Mouse (Mus musculus) layer of hippocampus, postnatal 14 days (tissue): Measurements from ENCODE around the gene Rep15. TPM values are rescaled to one million over a fixed set of nuclear protein-coding genes. Genes with fewer than 3 reads are reported as not detected.

Source experiments
- DNase-seq, 2 experiments: peaks; one replicate each; pipeline ENCODE4 v3.0.0; 2021 to 2022; ENCODE audit warnings: low spot score in 2 of 2, mixed read lengths in 1 of 2
- long read RNA-seq, 2 experiments: library from polyadenylated mRNA; stranded (forward); transcript quantifications; one replicate each; pipeline ENCODE4 v2.0.0; 2021
- total RNA-seq, 2 experiments: library from RNA; stranded (reverse); gene quantifications; 2 replicates each; pipeline ENCODE4 v1.2.3; 2021

Gene Rep15
- 1 to 10 TPM; 2.3 to 2.6 TPM for total RNA-seq
- long read RNA-seq, experiment 1, partial matches to known transcripts: 0 of 2 reads
- long read RNA-seq, experiment 1, other reads (novel, unspliced or antisense): 0 of 2 reads
- long read RNA-seq, experiment 2, partial matches to known transcripts: 0 of 1 reads
- long read RNA-seq, experiment 2, other reads (novel, unspliced or antisense): 0 of 1 reads

DNA sequence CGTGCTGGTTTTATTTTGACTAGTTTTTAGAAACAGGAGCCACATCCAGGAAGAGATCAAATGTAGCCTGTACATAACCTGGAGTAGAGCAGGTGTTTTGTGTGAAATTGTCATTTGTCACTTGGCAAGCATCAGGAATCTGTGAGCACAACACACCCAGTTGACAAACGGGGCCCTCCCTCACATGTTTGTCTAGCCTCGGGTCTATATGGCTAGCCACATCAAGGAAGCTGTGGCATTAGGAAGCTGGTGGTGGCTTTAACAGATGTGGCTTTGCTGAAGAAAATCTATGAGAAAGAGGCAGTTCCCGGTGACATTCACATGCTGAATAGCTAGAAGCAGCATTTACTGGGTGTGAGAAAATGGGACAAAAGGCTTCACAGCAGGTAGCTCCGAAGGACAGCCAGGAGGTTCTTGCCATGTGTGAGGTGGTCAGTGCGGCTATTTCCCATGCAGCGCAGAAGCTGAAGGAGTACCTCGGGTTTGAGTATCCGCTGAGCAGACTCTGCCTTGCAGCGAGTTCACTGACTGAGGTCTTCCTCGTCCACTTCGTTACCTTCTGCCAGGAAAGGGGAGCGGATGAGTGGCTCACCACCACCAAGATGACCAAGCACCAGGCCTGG is at the start of gene Rep15:
Rep15 (plus strand) TSS at position 282 of the 623 bp plus-strand sequence.
- DNase-seq: no peak

DNA sequence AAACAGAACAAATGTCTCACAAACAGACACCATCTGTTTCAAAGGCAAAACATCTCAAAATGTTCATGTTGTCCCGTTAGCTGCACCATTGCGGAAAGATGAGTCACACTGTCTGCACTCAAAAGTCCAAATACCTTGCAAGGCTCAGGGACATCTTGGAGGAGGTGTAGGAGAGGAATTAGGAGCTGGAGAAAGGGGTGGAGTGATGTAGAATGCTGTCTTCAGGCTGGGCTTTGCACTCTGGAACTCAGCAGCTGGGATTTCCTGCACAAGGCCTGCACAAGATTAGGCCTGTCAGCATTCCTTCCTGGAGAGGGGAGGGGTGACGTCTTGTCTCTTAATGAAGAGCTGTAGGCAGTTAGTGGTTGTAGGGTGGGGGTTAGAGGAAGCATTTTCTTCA is 47.8 kb upstream of the Rep15 start:
- peak in 1 of 2 experiments; percentile 23 for DNase-seq

DNA sequence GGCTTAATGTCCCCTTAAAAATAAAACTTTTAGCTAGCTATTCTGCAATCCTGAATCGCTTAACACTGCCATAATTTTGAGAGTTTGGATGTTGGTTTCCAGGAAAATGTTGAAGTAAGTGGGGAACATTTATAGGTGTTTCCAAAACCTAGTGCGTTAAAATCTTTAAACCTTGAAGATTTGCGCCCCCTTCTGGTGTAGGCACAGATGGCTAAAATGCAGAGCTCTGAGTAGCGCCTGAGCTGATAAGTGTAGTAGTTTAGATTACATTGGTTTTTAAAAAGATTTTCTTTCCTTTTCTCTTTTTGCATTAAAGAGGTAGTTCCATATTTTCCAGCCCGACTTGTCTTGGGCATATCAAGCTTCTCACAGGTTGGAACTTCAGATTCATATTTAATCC is 38.1 kb upstream of the Rep15 start:
- peak in 1 of 2 experiments; percentile 70 for DNase-seq

DNA sequence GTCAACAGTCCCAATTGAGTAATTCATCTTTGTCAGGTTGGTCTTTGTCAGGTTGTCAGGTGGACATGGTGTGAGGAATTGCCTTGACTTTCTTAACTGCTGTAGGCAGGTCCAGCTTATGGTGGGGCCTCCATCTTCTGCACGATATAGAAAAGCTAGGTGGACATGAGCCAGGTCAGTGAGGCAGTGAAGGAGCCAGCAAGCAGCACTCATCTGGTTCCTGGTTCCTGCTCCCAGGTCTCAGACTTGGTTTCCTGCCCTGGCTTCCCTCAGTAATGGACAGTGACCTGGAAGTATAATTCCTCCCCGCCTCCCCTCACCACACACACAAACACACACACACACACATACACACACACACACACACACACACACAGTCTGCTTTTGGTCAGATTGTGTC is 37.0 kb upstream of the Rep15 start:
- DNase-seq: no peak

DNA sequence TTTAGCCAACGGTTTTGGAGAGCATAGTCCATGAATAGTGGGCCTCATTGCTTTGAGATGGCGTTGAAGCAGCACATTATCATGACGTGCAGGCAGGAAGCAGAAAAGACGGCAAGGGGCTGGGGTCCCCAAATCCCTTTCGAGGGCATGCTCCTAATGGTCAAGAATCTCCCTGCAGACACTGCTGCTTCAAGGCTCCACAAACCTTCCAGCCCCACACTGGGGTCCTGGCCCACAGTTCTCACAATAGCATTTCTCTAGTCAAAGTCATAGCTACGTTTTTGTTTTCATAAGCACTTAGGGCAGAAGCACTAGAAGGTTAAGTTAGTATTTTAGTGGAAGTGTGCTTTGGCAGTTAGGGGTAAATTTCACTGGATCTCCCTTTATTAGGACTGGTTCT is 36.5 kb upstream of the Rep15 start:
- no peak for DNase-seq

DNA sequence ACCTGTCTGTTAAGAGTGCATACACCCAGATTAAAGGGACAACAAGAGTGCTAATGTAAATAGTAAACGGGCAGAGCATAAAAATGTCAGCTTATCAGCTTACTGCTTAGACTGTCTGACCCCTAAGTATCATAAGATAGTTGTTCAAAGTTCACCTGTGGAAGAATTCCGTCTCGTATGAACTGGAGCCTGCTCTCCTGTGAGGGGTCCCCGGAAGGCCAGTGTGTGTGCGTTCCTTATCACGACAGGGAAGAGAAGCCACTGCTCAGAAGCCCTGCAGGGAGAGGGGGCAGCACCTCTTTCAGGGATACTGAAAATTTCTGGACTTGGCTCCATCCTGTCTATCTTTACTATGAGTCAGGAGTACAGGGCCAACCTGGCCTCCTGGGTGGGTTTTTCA is 35.4 kb upstream of the Rep15 start:
- no peak for DNase-seq

DNA sequence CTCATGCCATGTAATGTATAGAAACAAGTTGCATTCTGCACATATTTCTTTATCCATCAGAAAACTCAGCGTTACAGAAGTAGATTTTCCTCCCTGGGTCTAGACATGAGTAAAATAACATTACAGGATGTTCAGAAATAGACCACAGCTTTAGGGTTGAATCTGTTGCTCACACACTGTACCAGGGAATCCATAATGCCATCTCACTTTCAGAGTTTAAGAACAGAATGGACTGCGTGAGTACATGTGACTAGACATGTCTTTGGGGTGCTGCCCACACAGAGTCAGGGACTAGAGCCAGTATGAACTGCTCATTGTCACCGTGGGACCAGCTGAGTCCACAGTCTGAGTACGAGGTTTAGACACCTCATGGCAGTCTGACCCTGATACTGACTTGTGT is 33.7 kb upstream of the Rep15 start:
- no peak for DNase-seq

DNA sequence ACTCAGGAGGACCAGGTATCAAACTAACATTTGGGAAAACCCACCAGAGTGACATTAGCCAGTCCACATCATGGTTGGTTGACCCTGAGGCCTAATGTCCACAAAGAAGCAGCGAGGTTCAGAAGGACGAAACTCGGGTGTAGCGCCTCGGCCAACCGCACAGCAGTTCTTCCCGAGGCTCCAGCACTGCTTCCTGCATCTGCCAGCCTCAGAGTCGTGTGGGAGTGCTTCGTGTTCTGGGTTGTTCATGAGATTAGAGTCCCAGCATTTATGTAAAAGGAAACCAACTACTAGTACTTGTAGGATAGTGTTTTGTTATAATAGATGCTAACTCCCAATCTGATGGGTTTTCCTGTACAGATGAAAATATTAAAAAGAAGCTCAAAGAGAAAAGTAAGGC is 33.1 kb upstream of the Rep15 start:
- no peak for DNase-seq

DNA sequence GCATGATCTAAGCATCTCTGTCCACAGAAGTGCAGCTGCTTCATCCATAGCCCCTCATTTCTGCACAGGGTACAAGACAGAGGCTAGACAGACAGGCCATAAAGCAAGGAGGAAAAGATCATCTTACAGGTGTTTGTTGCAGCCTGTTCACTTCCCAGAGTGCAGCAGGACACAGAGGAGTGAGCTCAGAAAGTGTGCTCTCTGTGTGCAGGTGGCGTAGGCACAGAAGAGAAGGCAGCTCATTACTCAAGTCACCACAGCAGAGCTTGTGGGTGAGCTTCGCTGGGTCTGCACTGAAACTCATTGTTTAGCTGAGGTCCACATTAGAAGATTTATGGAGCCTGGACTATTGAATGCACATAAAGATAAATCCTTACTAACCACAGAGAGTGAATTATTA is 32.6 kb upstream of the Rep15 start:
- no peak for DNase-seq

DNA sequence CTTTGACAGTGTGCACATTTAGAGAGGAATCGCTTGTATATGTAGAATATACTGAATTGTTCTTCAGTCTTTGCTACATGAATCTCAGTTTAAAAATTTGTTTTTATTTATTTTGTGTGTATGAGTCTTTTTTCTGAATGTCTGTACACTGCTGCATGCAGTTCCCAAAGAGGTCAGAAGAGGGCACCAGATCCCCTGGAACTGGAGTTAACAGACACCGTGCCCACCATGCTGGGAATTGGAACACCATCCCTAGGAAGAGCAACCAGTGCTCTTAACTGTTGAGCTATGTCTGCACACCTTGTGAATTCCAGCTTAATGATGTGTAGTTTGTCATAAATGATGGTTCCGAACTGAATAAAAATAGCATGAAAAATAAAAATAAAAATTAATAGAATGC is 24.2 kb upstream of the Rep15 start:
- no peak for DNase-seq

DNA sequence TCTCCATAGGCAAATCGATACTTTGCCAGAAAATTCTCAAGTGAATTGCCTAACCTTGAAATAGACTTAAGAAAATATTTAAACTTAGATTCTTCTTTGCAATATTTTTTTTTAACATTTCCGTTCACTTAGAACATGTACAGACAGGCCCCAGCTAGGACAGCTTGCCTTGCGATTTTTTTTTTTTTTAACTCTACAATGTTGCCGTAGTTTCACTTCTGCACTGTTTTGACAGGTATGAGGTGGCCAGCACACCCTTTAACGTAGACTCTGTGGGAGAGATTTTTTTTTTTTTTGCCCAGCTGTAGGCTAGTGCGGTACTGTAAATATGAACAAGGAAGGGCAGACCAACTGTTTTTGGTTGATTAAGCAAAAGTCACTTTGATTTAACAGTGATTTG is 22.0 kb upstream of the Rep15 start:
- DNase-seq: no peak

DNA sequence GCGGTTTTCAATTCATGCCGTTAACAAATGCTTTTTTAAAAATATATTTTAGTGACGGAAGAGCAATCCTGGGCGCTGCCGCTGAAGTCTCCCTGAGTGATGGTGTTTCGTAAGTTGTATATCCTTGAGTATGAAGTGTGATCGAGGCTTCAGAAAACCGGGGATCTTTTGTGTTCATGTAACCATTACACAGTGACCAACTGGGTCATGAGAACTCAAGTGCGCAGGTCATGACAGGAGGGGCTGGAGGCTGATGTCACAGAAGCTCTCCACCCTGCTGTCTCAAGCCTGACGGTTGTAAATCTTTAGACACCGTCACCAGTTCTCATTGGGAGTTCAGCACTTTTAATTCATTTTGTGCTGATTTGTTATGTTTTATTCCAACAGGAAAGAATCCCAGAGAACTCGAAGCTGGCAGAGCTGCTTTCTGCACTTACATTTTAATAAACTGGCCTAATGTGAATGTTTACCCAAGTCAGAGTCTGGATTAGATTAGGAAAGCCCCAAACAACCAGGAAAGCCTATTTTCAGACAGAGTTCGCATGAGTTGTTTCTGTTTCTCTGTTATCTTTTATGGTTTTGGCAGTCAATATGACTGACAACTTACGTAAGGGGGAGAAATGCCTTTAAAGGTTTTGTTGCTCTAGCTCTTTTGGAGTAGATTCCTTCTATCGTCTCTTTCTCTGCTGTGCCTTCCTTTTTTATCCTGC is 21.4 kb upstream of the Rep15 start:
- no peak for DNase-seq

DNA sequence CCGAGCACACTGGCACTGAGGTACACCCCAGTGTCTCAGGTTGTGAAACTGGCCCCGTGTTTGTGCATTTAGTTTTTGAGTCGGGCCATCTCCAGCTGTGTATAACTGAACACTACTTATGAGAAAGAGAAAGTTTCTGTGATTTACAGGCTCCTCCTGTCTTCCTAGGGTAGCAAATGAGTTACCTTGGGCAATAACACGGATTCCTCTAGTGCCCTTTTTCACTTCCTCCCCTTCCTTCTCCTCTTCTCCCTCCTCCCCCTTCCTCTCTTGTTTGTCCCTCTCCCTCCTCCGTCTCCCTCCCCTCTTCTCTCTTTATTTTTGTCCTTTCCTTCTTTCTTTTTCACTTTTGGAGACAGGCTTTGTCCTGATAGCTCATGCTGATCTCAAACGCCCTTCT is 20.8 kb upstream of the Rep15 start:
- DNase-seq: no peak

DNA sequence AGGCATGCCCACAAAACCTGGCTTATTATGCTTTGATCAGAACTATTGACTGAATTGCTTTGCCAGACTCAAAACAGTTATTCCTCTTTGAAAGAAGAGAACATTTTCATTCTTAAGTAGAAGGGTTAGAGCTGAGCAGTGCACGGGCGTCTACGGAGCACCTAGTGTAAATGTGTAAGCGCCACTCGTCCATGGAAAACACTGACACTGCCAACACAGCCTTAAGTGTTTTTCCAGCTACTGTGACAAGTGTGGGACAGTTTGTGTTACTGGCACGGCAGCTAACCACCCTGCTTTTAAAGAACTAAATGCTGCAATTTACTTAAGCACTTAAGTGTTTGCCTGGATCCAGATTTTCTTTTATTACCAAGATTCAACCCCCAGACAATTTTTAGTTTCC is 20.4 kb upstream of the Rep15 start:
- no peak for DNase-seq

DNA sequence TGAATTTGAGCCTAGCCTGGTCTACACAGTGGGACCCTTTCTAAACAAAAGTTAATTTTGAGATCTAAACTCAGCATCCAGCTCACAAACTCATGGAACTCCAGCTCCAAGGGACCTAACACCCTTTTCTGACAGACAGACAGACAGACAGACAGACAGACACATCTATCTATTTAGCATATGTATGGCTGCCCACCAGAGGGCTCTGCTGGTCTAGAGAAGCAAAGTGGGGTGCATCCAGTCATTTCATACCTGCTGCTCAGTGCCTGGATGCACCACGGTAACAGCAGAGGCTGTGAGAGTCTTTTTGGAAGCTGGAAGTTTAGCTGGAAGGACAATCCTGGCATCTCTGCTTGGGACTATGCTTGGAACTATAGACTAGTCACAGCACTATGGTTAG is 18.8 kb upstream of the Rep15 start:
- no peak for DNase-seq

DNA sequence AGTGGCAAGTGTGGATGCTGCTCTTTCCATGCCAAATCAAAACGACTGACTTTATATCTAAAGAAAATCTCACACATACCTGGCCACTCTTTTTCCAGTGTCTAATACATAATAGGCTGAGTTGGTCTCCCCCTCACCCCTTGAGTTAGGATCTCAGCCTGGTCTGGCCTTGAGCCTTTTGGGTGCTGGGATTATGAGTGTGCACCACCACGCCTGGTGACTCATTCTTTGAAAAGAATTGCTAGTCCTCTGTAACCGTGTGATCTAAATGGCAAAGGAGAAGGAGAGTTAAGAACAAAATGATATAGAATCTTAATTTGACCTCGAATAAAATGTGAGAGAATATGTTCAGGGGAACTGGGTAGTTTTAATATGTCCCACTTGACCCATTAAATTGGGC is 14.5 kb upstream of the Rep15 start:
- no peak for DNase-seq

DNA sequence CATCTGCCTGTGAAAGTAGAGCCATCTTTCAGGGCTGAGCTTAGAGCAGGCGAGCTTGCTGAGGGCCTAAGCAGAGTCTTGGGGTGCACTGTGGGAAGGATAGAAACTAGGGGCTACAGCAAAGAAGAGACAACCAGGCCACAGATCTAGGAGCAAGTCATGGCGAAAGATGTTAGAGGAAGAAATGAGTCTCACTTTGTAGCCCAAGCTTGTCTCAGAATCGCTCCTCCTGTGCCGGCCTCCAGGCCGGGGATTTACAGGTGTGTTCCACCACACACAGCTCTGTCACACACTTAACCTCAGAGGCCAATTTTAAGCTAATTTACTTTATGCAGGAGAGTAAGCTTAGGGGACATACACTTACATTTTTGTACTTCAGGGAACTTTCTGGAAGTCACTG is 14.0 kb upstream of the Rep15 start:
- DNase-seq: no peak

DNA sequence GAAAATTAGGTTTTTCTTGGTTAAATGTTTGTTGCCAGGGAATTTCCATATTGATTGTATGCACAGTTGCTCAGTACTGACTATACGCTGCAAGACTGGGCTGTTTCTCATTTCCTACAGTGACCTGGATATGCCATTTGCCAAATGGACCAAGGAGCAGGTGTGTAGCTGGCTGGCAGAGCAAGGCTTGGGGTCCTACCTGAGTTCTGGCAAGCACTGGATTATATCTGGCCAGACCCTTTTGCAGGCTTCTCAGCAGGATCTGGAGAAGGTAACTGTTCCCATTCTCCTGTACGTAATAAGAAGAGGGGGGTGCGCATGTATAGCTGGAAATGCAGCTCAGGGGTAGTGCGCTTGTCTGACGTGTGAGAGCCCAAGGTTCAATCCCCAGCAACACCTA is 11.2 kb upstream of the Rep15 start:
- no peak for DNase-seq

DNA sequence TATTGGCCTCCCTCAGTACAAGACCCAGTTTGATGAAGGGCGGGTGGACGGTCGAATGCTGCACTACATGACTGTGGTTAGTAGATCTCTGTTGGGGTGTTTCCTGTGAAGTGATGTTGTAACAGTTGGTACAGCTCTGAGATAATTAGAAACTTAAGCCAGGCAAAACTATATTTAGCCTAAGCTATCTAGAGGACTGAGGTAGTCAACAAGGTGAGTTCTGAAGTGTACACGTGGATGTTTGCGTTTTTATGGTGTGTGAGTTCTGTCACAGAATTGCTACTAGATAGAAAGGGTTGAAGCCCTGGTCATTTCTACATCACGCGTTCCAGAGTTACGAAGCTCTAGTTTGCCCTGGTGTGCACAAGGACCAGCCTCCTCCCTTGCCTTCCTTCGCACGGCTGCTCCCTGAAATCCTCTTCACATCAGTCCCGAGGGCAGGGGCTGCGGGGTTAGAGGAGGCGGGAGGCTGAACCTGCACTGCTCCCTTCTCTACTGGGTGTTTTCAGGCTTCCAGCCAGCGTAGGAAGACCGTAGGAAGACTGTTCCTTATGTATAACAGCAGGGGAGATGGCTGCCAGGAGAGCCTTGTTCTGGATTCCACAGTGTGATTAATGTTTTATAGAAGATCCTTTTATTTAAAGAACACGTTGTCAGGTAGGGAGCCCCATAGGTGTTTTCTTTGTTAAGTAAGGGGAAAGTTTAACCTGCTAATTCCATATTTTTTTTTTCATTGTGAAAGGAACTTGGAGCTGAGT is 9.8 kb upstream of the Rep15 start:
- DNase-seq: no peak

DNA sequence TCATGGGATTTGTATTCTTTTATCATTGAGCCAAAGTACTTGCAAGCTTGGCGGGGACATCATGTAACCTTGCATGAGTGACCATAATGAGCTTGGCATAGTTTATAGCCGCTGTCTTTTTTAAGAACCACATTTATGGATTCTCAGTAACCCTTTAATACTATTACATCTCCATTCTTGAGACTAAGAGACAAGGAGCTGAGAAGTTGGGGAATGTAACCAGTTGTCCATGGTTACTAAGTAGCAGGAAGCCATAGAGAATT is 9.3 kb upstream of the Rep15 start:
- no peak for DNase-seq

DNA sequence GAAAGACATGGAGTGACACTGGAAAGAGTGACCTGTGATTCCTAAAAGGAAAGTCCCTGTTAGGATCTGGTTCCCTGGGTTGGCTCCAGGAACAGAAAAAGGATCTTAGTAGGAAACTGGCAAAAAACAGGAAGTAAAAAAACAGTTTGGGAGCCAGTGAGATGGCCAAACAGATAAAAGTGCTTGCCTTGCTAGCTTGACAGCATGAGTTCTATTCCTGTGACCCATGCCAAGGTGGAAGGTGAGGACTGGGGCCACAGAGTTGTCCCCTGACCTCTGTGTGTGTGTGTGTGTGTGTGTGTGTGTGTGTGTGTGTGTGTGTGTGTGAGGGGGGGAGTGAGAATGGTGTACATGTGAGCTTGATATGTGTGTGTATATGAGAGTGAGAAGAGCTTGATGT is 8.8 kb upstream of the Rep15 start:
- no peak for DNase-seq

DNA sequence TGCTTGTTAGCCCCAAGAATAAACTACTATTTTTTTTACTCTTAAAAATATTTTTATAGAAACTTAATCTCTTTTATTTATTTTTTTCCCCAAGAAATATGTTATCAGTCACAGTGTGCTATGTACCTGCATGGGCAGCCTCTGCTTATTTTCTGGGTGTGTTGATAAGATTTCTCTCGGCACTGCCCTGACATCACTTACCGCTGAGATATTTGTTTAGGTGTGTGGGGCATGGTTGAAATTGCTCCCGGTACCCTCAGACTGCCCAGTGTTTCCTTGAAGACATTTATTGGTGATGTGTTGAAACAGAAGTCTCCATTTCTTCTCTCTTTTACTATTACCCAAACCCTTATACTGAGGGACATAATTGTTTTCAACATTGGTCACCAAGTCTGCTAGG is 7.6 kb upstream of the Rep15 start:
- no peak for DNase-seq

DNA sequence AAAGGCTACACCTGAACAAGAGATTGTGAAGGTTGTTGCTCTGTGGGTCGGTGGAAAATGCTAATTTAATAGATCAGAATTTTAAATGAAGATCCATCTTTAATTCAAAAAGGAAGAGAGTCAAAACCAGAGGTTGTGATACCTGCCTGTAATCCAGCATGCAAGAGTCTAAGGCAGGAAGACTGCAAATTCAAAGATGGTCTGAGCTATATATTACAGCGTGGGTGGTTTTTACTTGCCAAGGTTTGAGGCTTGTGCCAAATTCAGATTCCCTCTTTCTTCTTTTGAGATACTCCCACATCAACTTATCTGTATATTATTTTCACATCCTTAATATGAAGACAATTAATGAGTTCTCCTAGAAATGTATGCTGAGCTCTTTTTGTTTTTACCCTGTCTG is 4.0 kb upstream of the Rep15 start:
- DNase-seq: no peak
